Mouse (Mus musculus) intestine, postnatal 0 days (tissue): ENCODE data around the gene Cd247. TPM values are rescaled to one million over a fixed set of nuclear protein-coding genes. Genes with fewer than 3 reads are reported as not detected.

ENCODE experiments used
- ATAC-seq: fragments of 200-750 bp; cut with Nextera tagmentation; 2 replicates; pipeline ENCODE4 v1.8.0; 2017; ENCODE audit warnings: mild to moderate bottlenecking, moderate TSS enrichment, moderate library complexity
- H3K27ac ChIP-seq: fragments of 300-500 bp; sonication (generic); 2 replicates; pipeline ENCODE4 v1.5.1; 2014; ENCODE audit warnings: mild to moderate bottlenecking, low read depth, low read length, moderate library complexity
- H3K27me3 ChIP-seq: fragments of 300-500 bp; sonication (generic); replicated peaks from 2 replicates; pipeline ENCODE4 v1.6.1; 2014; ENCODE audit warnings: low read length, mixed read lengths; ENCODE audit not compliant: control insufficient read depth, insufficient read depth
- H3K36me3 ChIP-seq: fragments of 300-500 bp; sonication (generic); 2 replicates; pipeline ENCODE4 v1.6.1; 2014; ENCODE audit warnings: mild to moderate bottlenecking, moderate library complexity; ENCODE audit not compliant: control insufficient read depth, insufficient read depth
- H3K4me1 ChIP-seq: fragments of 300-500 bp; sonication (generic); replicated peaks from 2 replicates; pipeline ENCODE4 v1.6.1; 2014; ENCODE audit warnings: antibody characterized with exemption, low read length, mixed read lengths; ENCODE audit not compliant: control insufficient read depth, insufficient read depth
- H3K4me2 ChIP-seq: fragments of 300-500 bp; sonication (generic); replicated peaks from 2 replicates; pipeline ENCODE4 v1.6.1; 2014; ENCODE audit warnings: low read depth, mild to moderate bottlenecking, moderate library complexity
- H3K4me3 ChIP-seq: fragments of 300-500 bp; sonication (generic); 2 replicates; pipeline ENCODE4 v1.5.1; 2014; ENCODE audit warnings: low read depth, low read length
- H3K9ac ChIP-seq: fragments of 300-500 bp; sonication (generic); 2 replicates; pipeline ENCODE4 v1.6.1; 2014; ENCODE audit warnings: mild to moderate bottlenecking, low read depth, low read length
- H3K9me3 ChIP-seq: fragments of 300-500 bp; sonication (generic); 2 replicates; pipeline ENCODE4 v1.6.1; 2016; ENCODE audit warnings: mixed run types; ENCODE audit not compliant: control insufficient read depth
- CTCF ChIP-seq: sonication (generic); IDR thresholded peaks from 2 replicates; pipeline ENCODE4 v1.5.1; 2016; ENCODE audit warnings: low read depth, mild to moderate bottlenecking, control low read depth, antibody characterized with exemption, moderate library complexity
- WGBS: fragments of 180-500 bp; shearing (Covaris S2); extraction: QIAGEN DNeasy Blood & Tissue Kit; methylation state at CpG from one replicate; pipeline ENCODE4 v1.1.7; 2014; 5-methylcytosine and 5-hydroxymethylcytosine counted together
- polyA plus RNA-seq: library from polyadenylated mRNA; unstranded; fragments of >200 nt; fragmentation: Nextera tagmentation; extraction: Ambion mirVana; gene quantifications from 2 replicates; pipeline ENCODE4 v1.2.1, GENCODE M21; 2015

The Cd247 gene
- polyA plus RNA-seq = 0.50 and 0.52 TPM in 2 replicates

DNA sequence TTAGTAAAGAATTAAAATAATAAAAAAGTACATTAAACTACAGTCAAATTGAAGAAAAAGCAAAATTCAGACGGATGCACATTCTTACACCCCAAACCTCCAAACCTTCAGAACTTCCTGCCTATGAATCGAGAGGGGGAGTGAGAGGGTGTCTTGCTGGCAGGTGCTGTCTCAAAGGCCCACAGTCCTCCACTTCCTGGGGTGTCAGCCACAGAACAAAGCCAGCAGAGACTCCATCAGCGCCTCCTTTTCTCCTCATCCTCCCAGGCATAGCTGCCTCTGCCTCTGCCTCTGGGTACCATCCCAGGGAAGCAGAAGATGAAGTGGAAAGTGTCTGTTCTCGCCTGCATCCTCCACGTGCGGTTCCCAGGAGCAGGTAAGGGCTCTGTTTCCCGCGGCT, at the start of gene Cd247:
TSS of gene Cd247 (plus strand) at position 171 of the 400 bp plus-strand sequence.
- no peak within 1 kb of the TSS for H3K4me2 ChIP-seq
- TF ChIP-seq CTCF = no peak
- no peaks in the 10 kb centered on the region for H3K36me3 ChIP-seq
- no peak within 1 kb of the TSS for H3K27ac ChIP-seq
- no peaks in the 10 kb centered on the region for H3K27me3 ChIP-seq
- H3K4me1 ChIP-seq = no peaks in the 10 kb centered on the region
- ATAC-seq = no peak
- no peak within 1 kb of the TSS for H3K9ac ChIP-seq
- no peak within 1 kb of the TSS for H3K4me3 ChIP-seq
- 82% methylated on average over 8 of the region's 8 CpGs for WGBS
- no peaks in the 10 kb centered on the region for H3K9me3 ChIP-seq

DNA sequence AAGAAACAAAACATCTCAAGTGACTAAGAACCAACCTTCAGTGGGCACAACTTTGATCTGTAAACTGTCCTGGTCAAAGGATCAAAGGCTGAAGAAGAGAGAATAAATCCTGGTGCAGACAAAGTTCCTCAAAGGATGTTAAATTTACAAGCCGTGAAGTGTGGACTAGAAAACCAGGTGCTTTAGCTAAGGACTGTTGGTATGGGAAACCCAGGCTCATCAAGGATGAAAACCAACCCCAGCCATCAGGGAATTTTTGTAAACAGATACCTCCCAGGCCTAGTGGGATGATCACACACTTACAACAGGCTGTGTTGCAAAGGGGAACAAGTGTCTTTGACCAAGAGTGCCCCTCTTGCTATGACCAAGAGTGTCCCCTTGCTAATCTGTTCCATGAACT, 49.5 kb upstream of the Cd247 start:
- no peak overlapping the region for H3K27ac ChIP-seq
- WGBS = 92% methylated on average over 1 of the region's 1 CpGs
- H3K9ac ChIP-seq = no peak overlapping the region
- no peaks in the 10 kb centered on the region for H3K27me3 ChIP-seq
- H3K4me3 ChIP-seq = no peak overlapping the region
- H3K9me3 ChIP-seq = no peaks in the 10 kb centered on the region
- H3K4me1 ChIP-seq = no peaks in the 10 kb centered on the region
- H3K4me2 ChIP-seq = no peak overlapping the region
- H3K36me3 ChIP-seq = no peaks in the 10 kb centered on the region
- no peak for TF ChIP-seq CTCF
- ATAC-seq = no peak

DNA sequence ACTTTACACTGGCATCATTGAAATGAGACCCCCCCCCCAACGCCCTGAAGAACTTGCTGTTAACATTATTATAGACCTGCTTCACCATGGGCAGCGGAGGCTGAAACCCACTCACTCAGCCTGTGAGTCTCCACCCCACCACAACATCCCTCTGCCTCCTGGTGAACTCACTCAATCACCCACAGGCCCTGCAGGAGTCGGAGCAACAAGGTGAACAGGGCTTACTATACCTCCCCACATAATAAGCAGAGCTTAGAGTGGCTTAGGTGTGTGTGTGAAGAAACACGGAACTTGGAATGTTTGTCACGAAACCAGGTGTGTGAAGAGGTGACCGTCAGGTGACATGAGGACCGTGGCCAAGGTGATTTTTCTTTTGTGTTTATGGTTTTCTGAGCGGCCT, 46.5 kb upstream of the Cd247 start:
- Histone ChIP-seq H3K27me3 (no peaks in the 10 kb centered on the region), H3K4me2 (no peak overlapping the region), H3K36me3 (no peaks in the 10 kb centered on the region), H3K9ac (no peak overlapping the region), H3K4me1 (no peaks in the 10 kb centered on the region), H3K27ac (no peak overlapping the region), H3K9me3 (no peaks in the 10 kb centered on the region), H3K4me3 (no peak overlapping the region)
- no peak for TF ChIP-seq CTCF
- no peak for ATAC-seq
- WGBS = 87% methylated on average over 8 of the region's 8 CpGs

DNA sequence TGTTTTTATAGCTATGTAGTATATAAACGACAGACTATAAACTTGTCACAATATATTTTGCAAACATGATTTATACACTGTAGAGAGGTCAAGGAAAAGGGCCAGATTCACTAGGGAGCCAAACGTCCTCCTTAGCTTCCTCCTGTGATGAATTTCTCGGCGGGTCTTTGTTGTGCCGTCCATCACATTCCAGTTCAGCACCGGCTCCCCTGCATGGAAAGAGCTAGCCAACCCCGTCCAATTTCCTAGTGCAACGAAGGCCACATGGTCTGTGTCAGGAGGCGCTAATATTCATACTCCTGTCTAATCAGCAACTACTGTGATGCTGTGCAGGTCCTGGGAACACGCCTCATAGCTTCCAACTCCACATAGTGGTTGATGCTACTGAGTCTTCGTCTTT, 40.4 kb upstream of the Cd247 start:
- H3K4me1 ChIP-seq = no peaks in the 10 kb centered on the region
- no peak overlapping the region for H3K27ac ChIP-seq
- H3K36me3 ChIP-seq = no peaks in the 10 kb centered on the region
- H3K9ac ChIP-seq = no peak overlapping the region
- 30% methylated on average over 11 of the region's 11 CpGs for WGBS
- no peaks in the 10 kb centered on the region for H3K27me3 ChIP-seq
- ATAC-seq = no peak
- no peak for TF ChIP-seq CTCF
- no peak overlapping the region for H3K4me2 ChIP-seq
- no peaks in the 10 kb centered on the region for H3K9me3 ChIP-seq
- H3K4me3 ChIP-seq = no peak overlapping the region

DNA sequence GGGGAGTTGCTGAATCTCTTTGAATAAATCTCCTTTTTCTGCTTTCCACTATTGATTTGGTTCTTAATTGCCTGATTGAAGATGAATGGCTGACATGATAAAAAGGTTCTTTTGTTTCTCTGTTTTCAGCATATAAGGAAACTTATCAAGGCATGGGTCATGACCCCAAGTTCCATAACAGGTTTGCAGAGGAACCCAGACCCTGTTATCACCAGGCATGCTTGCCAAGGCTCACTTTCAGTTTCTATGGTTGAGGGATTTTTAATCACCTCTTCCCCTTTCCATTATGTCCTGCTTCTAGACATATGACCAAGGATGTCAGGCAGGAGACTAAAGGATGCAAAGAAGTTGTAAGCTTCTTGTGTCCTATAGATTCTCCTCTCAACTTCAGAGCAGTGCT, 37.3 kb upstream of the Cd247 start:
- no peaks in the 10 kb centered on the region for H3K27me3 ChIP-seq
- H3K36me3 ChIP-seq = no peaks in the 10 kb centered on the region
- H3K4me2 ChIP-seq = no peak overlapping the region
- no peak for ATAC-seq
- TF ChIP-seq CTCF = no peak
- no peak overlapping the region for H3K4me3 ChIP-seq
- no peak overlapping the region for H3K27ac ChIP-seq
- H3K9ac ChIP-seq = no peak overlapping the region
- H3K4me1 ChIP-seq = no peaks in the 10 kb centered on the region
- H3K9me3 ChIP-seq = no peaks in the 10 kb centered on the region

DNA sequence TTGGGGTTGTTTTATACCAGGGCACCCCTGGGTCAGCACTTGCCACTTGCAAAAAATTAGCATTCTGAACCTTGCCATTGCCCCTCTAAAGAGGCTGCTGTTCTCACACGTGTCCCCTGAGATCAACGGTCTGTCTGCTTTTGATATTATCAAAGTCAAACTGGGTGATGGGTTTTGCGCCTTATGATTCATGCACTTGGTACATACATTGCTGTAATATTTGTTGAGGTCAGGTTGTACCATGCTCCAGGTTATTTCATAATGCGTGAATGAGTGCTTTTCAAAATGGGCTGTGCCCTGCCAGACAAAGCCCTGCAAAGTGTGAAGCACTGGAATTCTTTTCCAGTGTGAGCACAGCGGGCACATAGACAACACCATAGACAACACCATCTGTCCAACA, 36.6 kb upstream of the Cd247 start:
- H3K27ac ChIP-seq = no peak overlapping the region
- H3K4me2 ChIP-seq = no peak overlapping the region
- H3K27me3 ChIP-seq = no peaks in the 10 kb centered on the region
- H3K4me1 ChIP-seq = no peaks in the 10 kb centered on the region
- H3K9ac ChIP-seq = no peak overlapping the region
- ATAC-seq = no peak
- no peaks in the 10 kb centered on the region for H3K9me3 ChIP-seq
- no peak overlapping the region for H3K4me3 ChIP-seq
- no peak for TF ChIP-seq CTCF
- H3K36me3 ChIP-seq = no peaks in the 10 kb centered on the region
- 71% methylated on average over 5 of the region's 5 CpGs for WGBS

DNA sequence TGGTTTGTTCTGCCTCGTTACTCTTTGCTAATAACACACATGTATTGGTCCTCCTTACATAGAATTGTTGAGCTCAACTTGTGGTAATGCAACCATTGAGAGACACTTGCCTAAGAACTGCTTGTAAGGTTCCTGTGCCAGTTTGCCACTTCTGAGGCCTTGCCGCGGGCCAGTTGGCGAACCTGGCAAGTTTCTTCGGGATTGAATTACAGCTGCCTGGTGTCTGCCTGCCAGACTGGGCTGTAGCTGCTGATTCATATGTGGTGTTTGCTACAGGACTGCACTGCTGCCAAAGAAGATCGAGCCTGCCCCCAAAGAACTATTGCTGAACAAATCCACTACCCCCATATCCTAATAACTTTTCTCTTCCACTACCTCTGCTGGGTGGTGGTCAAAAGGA, 34.3 kb upstream of the Cd247 start:
- Histone ChIP-seq H3K4me3 (no peak overlapping the region), H3K4me1 (no peaks in the 10 kb centered on the region), H3K9me3 (no peaks in the 10 kb centered on the region), H3K27me3 (no peaks in the 10 kb centered on the region), H3K4me2 (no peak overlapping the region), H3K36me3 (no peaks in the 10 kb centered on the region), H3K27ac (no peak overlapping the region), H3K9ac (no peak overlapping the region)
- TF ChIP-seq CTCF = no peak
- ATAC-seq = no peak
- 81% methylated on average over 6 of the region's 6 CpGs for WGBS
